Mouse (Mus musculus) liver, adult 2 months (tissue): ENCODE measurements around the gene Iqcf3. TPM values are rescaled to one million over a fixed set of nuclear protein-coding genes. Genes with fewer than 3 reads are reported as not detected.

Experiments used
- DNase-seq: peaks from one replicate; pipeline ENCODE4 v3.0.0-alpha.2; 2011; ENCODE audit warnings: low read depth, low spot score; ENCODE audit errors: extremely low read depth
- H3K27ac ChIP-seq: fragments of 200-500 bp; replicated peaks from 2 replicates; pipeline ENCODE4 v1.5.1; 2012; ENCODE audit warnings: low read depth, mild to moderate bottlenecking, control low read depth, inconsistent platforms, low read length; ENCODE audit not compliant: insufficient read depth
- H3K27me3 ChIP-seq: fragments of 200-500 bp; 2 replicates; pipeline ENCODE4 v1.6.1; 2012; ENCODE audit warnings: mild to moderate bottlenecking, moderate library complexity, low read length, inconsistent platforms; ENCODE audit not compliant: control insufficient read depth, insufficient read depth
- H3K36me3 ChIP-seq: fragments of 200-500 bp; 2 replicates; pipeline ENCODE4 v1.6.1; 2012; ENCODE audit warnings: low read length, inconsistent platforms; ENCODE audit not compliant: control insufficient read depth, insufficient read depth
- H3K4me1 ChIP-seq: fragments of 200-500 bp; 2 replicates; pipeline ENCODE4 v1.6.1; 2011; ENCODE audit warnings: low read length; ENCODE audit not compliant: control insufficient read depth, insufficient read depth
- H3K4me3 ChIP-seq: fragments of 200-500 bp; 2 replicates; pipeline ENCODE4 v1.5.1; 2011; ENCODE audit warnings: low read depth, mild to moderate bottlenecking, control low read depth, low read length, moderate library complexity; ENCODE audit not compliant: insufficient read depth
- H3K79me2 ChIP-seq: fragments of 200-500 bp; 2 replicates; pipeline ENCODE4 v1.6.1; 2012; ENCODE audit warnings: inconsistent platforms, mild to moderate bottlenecking, low read length, moderate library complexity; ENCODE audit not compliant: control insufficient read depth, insufficient read depth
- H3K9ac ChIP-seq: fragments of 200-500 bp; 2 replicates; pipeline ENCODE4 v1.6.1; 2012; ENCODE audit warnings: low read depth, mild to moderate bottlenecking, control low read depth, inconsistent platforms, low read length
- CTCF ChIP-seq: fragments of 200-500 bp; IDR thresholded peaks from 2 replicates; pipeline ENCODE4 v1.5.1; 2011; ENCODE audit warnings: low read depth, low read length, control low read depth
- POLR2A ChIP-seq: fragments of 200-500 bp; IDR thresholded peaks from 2 replicates; pipeline ENCODE4 v1.6.1; 2011; ENCODE audit warnings: low read length, control low read depth; ENCODE audit not compliant: insufficient read depth; ENCODE audit errors: extremely low read depth
- WGBS: fragments of 180-500 bp; shearing (Covaris S2); methylation state at CpG from one replicate; pipeline ENCODE4 v1.1.7; 2018; 5-methylcytosine and 5-hydroxymethylcytosine counted together
- polyA plus RNA-seq: library from polyadenylated mRNA; depleted of rRNA; stranded (reverse); fragments of >200 nt; gene quantifications from 2 replicates; pipeline ENCODE4 v1.2.3, GENCODE M21; 2012
- total RNA-seq: library from RNA; depleted of rRNA; stranded (reverse); fragments of >200 nt; gene quantifications from 2 replicates; pipeline ENCODE4 v1.2.3, GENCODE M21; 2014

The Iqcf3 gene
- total and polyA plus RNA-seq, 2 experiments, result not detected

- TF ChIP-seq CTCF (peak; percentile 92), POLR2A (no peak)
- peak; percentile 35 for DNase-seq
- WGBS, result 40% methylated on average over 3 of the region's 3 CpGs
These were observed 29.6 kb downstream of the Iqcf3 start for GRCm38 (mm10) chr9:106531833-106532232.

GRCm38 (mm10) chr9:106519909-106520308 is 41.5 kb downstream of the Iqcf3 start:
- 74% methylated on average over 8 of the region's 8 CpGs for WGBS
- DNase-seq, result no peak
- no peaks in the 10 kb centered on the region for H3K4me1 ChIP-seq
- no peak overlapping the region for H3K27ac ChIP-seq
- H3K9ac ChIP-seq, result no peak overlapping the region
- no peak for TF ChIP-seq CTCF
- TF ChIP-seq POLR2A, result no peak
- no peaks in the 10 kb centered on the region for H3K79me2 ChIP-seq
- H3K36me3 ChIP-seq, result no peaks in the 10 kb centered on the region
- no peaks in the 10 kb centered on the region for H3K27me3 ChIP-seq
- H3K4me3 ChIP-seq, result no peak overlapping the region

More at GRCm38 (mm10) chr9:106531833-106532232, 29.6 kb downstream of the Iqcf3 start:
- H3K36me3 ChIP-seq, result no peaks in the 10 kb centered on the region
- no peak overlapping the region for H3K27ac ChIP-seq
- H3K79me2 ChIP-seq, result no peaks in the 10 kb centered on the region
- H3K4me3 ChIP-seq, result no peak overlapping the region
- H3K4me1 ChIP-seq, result no peaks in the 10 kb centered on the region
- H3K27me3 ChIP-seq, result no peaks in the 10 kb centered on the region
- H3K9ac ChIP-seq, result no peak overlapping the region

- no peak for DNase-seq
- Histone ChIP-seq H3K27me3 (no peaks in the 10 kb centered on the region), H3K4me1 (no peaks in the 10 kb centered on the region), H3K36me3 (no peaks in the 10 kb centered on the region), H3K9ac (no peak overlapping the region), H3K79me2 (no peaks in the 10 kb centered on the region), H3K27ac (no peak overlapping the region), H3K4me3 (no peak overlapping the region)
- 75% methylated on average over 2 of the region's 2 CpGs for WGBS
- TF ChIP-seq CTCF, result no peak
- TF ChIP-seq POLR2A, result no peak
These were observed 42.0 kb downstream of the Iqcf3 start for GRCm38 (mm10) chr9:106519433-106519832.

- TF ChIP-seq CTCF (no peak), POLR2A (no peak)
- H3K36me3 ChIP-seq, result no peaks in the 10 kb centered on the region
- no peaks in the 10 kb centered on the region for H3K79me2 ChIP-seq
- no peaks in the 10 kb centered on the region for H3K27me3 ChIP-seq
- no peaks in the 10 kb centered on the region for H3K4me1 ChIP-seq
- no peak within 1 kb of the TSS for H3K27ac ChIP-seq
- no peak within 1 kb of the TSS for H3K9ac ChIP-seq
- H3K4me3 ChIP-seq, result no peak within 1 kb of the TSS
- DNase-seq, result no peak
- 84% methylated on average over 4 of the region's 4 CpGs for WGBS
These were observed 47.2 kb downstream of the Iqcf3 start, which contains the start of gene Iqcf5 for GRCm38 (mm10) chr9:106514273-106514672. Gene Iqcf5 (plus strand): TSS chr9:106514573.

DNA sequence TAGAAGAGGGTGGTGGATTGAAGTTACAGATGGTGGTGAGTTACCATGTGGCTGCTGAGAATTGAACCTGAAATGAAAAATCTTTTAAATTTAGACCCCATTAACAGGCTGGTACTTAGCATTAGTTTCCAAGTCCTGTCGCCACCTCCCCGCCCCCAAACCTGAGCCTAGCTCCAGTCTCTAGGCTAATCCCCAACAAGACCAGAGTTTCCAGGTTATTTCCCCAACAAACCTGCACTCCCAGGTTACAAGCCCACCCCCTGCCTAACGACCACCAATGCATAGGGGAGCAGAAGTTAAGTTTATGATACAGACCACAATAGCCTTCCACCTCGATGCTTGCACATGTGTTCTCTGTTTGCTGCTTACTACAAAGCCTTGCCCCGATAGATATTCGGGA is 47.9 kb downstream of the Iqcf3 start:
- DNase-seq, result no peak
- no peak overlapping the region for H3K4me3 ChIP-seq
- H3K79me2 ChIP-seq, result no peaks in the 10 kb centered on the region
- TF ChIP-seq POLR2A (no peak), CTCF (no peak)
- WGBS, result 87% methylated on average over 6 of the region's 6 CpGs
- H3K4me1 ChIP-seq, result no peaks in the 10 kb centered on the region
- H3K27ac ChIP-seq, result no peak overlapping the region
- no peaks in the 10 kb centered on the region for H3K27me3 ChIP-seq
- no peaks in the 10 kb centered on the region for H3K36me3 ChIP-seq
- H3K9ac ChIP-seq, result no peak overlapping the region

GRCm38 (mm10) chr9:106512729-106513450 is 48.5 kb downstream of the Iqcf3 start:
- Histone ChIP-seq H3K79me2 (no peaks in the 10 kb centered on the region), H3K27me3 (no peaks in the 10 kb centered on the region), H3K36me3 (no peaks in the 10 kb centered on the region), H3K4me1 (no peaks in the 10 kb centered on the region), H3K4me3 (no peak overlapping the region), H3K27ac (no peak overlapping the region), H3K9ac (no peak overlapping the region)
- 68% methylated on average over 13 of the region's 13 CpGs for WGBS
- TF ChIP-seq POLR2A (no peak), CTCF (no peak)
- no peak for DNase-seq
